Mouse (Mus musculus) spleen, postnatal 10 days (tissue): ENCODE measurements around the gene Olfm1.
A peak's percentile ranks its signal among the peaks of the same experiment; 100 is the strongest.

Experiments used
- DNase-seq, 2 experiments: peaks; one replicate each; pipeline ENCODE4 v3.0.0; 2021 to 2022; ENCODE audit warnings: low spot score in 2 of 2

The Olfm1 gene

DNA sequence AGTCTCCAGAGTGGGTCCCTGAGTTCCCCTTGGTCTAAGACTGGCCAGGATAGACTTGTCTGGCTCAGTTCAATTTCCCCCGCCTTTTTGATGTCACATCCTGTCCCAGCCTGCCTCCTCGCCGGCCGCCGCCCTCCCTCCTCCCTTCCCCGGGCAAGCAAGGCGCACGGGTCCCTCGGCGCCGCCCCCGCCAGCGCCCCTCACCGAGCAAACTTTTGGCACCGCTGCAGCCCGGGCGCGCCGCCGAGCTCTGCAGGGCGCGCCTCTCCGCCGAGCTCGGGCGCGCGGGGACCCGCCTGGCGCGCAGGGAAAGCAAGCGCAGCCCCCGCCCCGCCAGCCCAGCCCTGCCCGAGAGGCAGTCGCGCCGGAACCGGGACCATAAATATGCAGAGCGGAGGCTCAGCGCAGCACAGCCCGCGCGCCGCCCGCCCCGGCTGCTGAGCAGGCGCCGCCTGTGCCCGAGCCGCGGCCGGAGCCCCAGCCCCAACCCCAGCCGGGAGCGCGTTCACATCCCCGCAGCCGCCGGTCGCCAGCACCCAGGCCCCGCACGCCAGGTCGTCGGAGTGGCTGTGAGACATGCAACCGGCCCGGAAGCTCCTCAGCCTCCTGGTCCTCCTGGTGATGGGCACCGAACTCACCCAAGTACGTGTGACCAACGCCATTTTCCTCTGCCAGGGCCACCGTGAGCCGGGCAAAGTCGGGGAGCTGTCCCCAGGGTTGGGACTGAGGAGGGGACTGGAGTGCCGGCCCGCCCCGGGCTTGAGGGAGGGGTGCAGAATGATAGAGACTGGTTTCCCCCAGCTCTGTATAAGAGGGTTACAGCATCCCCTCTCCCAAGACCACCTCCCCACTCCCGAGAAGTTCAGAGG is at the start of gene Olfm1:
Olfm1 (plus strand) TSS at position 172 of the 869 bp plus-strand sequence.
- DNase-seq, result peak in 1 of 2 experiments; percentile 25

DNA sequence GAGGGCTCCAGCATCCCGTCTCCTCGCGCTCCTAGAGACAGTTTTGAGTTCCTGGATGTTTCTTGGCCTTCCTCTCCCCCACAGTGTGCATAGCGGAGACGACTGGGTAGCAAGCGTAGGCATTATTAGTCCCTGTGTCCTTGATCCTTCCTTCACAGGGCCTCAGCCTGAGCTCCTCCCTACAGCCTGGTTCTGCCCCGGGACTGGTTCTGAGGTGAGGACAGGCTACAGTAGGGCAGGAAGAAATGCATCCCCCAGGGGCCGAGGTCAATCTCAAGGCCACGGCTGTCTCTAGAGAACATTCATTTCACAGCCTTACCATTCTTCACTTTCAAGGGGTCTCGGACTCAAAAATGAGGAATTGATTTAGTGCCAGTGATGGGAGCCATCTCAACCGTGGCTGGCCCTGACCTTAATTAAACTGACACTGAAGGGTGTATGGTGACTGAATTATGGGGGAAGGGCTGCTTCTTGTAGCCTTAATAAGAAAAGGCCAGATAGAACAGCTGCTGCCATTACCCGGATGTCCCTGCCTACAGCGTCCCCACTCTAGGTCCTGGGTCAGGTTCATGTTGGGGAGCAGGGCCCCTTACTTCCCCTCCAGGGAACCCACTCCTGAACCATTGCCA is 49.3 kb upstream of the Olfm1 start:
- no peak for DNase-seq

DNA sequence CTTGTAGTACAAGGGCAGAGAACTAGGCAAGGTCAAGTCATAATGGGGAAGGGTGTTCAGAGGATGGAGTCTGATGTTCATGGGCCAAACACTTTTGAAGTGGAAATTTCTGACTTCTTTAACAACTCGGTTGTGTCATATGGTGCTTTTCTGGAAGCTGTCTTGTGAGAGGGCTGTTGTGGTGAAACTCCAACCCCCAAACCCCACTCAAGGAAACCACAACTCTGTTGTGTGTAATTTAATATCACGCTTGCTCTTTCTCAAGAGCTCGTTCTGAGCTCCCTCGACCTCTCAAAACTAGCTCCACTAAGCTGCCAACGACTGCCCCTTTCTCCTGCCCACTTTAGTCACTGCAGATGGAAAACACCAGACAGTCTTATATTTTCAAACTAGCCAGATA is 47.1 kb upstream of the Olfm1 start:
- no peak for DNase-seq

DNA sequence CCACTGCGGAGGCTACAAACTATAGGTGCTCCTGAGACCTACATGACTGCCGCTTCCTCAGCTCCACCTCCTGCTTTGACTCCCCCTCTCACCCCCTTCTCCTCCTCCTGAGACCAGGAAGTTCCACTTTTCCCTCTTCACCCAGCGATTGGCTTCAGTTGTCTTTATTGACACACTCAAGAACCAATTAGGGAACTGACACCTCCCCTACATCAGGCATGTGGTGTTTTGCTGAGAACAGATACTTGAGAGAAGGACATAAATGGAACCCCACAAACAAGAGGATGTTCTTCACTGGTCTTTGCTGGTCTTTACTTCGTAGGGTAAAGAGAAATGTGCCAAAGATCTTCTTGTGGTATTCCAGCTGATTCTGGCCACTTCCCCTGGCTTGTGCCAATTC is 46.6 kb upstream of the Olfm1 start:
- DNase-seq, result no peak

DNA sequence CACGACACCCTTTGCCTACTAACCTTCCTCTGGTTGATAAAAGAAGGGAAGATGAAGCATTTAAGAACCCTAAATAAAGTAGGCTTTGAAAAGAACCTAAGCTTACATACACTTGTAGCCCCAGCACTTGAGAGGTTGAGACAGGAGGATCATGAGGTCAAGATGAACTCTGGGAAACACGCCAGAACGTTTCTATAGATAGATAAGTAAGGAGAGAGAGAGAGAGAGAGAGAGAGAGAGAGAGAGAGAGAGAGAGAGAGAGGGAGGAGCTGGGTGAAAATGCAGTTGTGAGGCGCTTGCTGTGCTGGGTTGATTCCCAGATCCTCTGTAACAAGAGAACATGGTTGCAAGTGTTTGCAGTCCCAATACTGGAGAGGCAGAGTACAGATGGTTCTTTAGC is 46.1 kb upstream of the Olfm1 start:
- DNase-seq, result no peak

DNA sequence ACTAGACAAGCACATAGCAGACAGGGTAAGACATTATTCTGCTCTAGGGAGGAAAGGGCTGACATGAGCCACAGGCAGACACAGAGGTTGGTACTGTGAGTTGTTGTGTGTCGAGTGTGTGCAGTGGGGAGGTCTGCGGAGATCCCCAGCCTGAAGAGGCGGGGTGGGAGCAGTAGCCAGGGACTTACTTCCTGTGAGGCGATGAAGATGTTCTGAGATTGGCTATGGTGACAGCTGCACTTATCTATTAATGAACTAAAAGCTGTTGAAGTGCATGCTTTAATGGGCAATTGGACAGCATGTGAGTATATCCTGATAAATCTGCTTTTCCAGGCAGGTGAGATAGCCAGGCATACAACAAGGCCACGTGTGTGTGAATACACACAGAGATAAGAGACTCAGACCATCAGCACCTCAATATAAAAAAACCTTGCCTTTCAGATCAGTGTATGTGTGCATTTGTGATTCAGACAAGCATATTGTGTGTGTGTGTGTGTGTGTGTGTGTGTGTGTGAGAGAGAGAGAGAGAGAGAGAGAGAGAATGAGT is 45.5 kb upstream of the Olfm1 start:
- DNase-seq, result no peak

DNA sequence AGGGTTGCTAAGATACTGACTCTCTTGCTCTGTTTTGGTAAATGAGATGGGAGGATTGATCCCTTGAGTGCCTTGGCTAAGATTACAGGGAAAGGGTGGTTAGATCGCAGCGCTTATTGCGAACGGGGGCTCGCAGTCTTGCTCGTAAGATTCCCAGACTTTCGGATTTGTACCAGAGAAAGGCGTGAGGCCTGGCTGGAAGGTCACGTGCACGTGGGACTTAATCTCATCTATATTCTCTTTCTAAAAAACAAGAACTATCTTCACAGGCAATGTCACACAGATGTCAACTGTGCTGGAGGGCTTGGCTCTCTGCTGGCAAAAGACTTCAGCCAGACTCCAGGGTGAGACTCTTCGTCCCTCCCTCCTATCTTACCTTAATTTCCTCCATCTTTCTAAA is 43.1 kb upstream of the Olfm1 start:
- DNase-seq, result no peak

DNA sequence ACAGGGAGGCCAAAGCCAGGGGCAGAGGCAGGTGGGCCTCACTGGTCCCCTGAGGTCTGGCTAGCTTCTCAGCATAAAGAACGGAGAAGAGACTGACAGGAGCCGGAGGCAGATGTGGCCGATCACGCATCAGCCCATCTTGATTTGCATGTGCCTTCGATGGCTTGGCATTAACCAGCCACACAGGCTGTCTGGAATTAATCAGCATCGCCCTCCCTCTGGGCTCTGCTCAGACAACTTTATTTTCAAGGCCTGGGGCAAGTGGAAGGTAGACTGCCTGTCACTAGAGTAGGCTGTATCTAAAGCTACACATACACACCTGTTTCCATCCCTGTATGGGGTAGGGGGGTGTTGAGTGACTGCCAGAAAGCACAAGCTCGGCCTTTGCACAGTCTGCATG is 32.2 kb upstream of the Olfm1 start:
- DNase-seq, result no peak

DNA sequence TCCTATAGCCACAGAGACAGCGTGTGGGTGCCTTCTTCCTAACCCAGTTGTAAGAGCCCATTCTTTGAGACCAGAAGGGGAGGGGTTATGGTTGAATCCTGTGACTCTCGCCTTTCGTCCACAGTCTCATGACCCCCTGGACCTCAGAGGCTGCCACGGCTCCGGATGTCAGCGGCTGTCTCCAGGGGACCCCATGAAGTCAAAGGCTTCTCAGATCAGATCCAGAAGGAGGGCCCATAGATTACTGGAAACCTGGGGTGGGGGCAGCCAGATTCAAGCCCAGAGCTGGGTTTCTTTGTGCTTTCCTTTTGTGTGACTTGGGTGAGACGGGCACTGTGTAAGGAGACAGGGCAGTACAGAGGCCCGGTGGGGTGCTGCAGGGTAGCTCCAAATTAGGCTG is 27.2 kb upstream of the Olfm1 start:
- DNase-seq, result no peak

DNA sequence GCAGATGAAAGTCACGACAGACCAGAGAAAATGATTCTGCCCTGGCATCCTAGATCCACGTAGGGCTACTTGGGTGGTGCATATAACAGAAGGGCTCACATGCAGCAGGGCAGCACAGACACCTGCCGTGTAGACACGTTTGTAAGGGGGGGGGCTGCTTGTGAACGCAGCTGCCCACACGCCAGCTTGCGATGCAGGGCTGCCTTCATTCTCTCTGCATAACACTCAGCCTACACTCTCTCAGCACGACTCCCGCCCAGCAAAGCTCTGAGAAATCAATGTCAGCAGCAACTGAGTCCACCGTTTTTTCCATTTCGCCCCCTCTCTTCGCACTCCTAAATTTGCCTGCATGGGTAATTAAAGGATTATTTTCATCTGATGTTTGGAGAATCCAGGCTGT is 23.5 kb upstream of the Olfm1 start:
- DNase-seq, result no peak

DNA sequence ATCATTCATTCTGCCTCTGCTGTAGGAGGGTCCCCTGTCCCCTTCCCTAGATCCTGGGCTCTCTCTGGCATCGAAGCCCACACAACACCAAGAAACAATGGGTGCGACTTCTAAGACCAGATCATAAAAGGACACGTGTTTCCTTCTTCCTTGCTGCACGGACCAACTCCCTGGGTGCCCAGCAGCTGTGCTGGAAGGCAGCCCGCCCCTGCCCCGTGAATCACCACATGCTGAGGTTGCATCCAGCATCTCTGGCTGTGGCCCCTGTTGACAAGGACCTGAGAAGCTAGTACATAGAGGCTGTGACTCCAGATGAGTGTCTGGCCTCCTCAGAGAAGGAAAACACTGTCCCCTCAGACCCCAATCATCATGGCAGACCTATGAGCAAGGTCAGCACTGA is 20.8 kb upstream of the Olfm1 start:
- DNase-seq, result no peak

DNA sequence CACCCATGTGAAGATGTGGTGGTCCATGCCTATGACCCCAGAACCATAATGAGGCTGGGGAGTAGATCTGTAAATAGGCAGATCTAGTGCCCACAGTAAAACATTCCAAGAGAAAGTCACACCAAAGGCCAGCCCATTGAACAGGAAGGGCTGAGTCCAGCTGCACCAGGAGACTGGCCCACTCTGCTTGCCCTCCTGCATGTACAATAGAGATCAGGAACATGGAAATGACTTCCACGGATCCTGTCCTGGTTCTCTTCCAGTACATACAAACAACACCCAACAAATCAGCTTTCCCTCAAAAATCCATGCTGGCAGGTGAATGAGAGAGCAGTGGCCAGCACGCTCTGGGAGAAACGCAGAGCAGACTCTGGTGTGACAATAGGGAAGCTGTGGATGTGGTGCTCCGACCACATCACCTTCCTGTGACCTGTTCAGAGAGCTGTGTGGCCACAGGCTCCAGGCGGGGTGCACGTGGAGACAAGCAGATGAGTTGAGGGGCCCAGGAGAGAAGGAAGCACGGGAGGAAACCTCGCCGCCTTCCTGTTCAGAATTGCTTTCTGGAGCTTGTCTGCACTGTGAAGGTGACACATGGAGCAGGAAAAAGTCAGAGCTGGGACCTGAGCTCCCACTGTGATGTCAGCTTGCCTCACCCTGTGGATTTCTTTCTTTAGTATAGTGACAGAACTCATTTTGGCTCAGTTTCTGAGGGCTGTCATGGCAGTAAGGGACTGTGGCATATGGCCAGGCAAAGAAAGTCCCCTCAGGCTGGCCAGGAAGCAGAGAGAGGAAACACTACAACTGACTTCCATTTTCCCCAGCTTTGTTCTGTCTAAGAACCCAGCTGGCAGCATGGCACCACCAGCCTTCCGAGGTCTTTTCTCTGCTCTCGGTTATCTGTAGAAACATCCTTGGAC is 19.3 kb upstream of the Olfm1 start:
- no peak for DNase-seq

DNA sequence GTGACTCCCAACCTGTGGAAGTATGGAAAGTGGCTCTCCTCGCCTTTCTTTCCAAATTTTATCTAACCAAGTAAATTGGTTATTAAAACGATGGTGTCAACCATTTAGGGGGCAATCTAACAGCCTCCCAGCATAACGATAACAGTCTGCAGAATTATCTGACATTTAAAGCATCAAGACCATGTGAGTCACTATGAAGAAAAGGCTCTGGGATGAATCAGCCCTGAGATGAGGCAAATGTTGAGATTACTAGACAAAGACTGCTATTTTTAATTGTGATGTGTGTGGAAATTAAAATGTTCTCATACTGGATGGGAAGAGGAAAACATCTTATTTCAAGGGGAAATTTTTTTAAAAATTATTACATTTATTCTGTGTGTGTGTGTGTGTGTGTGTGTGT is 18.4 kb upstream of the Olfm1 start:
- no peak for DNase-seq

DNA sequence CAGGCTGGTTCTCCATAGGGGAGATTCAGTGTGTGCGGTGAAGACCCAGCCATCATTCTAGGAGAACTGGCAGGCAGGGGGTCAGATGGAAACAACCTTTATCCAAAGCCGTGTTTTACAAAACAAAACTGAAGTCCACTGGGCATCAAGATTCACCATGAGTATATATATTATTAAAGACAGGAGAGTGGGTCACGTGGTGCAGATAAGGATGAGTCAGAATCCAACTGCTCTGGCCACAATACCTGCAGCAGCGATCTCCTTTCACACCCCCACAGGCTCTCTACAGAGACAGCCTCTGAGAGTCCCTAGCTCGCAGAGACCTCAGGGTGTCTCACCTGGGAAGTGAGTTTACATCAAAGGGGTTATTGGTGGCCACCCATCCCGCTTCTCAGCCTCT is 14.2 kb upstream of the Olfm1 start:
- no peak for DNase-seq

DNA sequence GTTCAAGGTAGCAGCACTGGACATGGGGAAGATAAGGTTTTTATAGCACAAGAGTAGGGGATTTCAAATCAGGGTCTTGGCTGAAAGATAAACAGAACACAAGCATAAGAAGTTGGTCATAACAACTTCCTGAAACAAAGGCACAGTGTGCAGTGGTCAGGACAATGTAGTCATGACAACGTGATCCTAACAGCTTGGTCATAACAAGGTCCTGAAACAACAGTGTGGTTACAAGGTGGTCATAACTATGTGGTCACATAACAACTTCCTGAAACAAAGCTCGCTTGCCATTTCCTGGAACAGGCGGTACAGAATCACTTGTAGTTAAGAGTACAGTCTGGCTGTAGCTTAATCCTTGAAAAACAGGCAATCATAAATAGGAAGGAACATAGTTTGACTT is 12.7 kb upstream of the Olfm1 start:
- no peak for DNase-seq

DNA sequence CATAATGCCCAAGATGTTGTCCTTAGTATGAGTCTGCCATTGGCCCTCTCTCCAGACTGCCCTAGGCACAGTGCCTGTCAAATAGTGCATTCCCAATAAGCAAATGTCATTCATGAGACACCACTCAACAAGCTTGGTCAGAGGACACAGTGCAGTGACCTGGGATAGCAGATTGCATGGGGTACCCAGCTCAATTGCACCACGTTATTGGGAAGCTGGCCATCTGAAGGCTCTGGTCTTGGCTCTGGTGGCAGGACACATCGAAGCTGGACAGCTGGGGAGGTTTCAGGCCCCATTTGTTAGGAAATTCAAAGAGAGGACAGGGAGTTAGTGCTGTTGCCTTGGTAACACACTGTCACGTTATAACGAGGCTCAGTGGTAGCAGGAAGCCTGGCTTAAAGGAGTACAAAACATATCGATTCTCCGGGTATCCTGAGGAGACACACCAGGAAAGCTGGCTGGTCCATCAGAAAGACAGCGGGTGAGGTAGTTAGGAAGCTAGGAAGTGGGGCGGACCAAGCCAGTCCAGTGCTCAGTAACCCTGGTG is 4.3 kb upstream of the Olfm1 start:
- no peak for DNase-seq

DNA sequence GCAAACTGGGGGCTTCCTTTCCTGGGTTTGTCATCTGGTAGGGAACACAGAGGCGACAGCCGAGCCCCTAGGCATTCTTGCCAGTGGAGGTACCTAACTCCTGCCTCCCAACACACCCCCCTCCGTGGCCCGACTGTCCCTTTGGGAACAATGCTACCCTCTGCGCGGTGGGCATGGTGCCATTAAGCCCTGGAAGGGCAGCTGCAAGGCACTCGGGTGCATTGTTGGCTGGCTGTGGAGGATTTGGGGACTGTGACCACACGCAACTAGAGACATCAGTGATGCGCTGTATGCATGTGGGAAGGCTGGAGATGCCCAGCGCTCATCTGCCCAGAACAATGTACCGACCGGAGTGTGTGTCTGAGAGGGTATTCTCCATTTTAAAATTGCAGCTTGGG is 897 bp downstream of the Olfm1 start:
- no peak for DNase-seq

DNA sequence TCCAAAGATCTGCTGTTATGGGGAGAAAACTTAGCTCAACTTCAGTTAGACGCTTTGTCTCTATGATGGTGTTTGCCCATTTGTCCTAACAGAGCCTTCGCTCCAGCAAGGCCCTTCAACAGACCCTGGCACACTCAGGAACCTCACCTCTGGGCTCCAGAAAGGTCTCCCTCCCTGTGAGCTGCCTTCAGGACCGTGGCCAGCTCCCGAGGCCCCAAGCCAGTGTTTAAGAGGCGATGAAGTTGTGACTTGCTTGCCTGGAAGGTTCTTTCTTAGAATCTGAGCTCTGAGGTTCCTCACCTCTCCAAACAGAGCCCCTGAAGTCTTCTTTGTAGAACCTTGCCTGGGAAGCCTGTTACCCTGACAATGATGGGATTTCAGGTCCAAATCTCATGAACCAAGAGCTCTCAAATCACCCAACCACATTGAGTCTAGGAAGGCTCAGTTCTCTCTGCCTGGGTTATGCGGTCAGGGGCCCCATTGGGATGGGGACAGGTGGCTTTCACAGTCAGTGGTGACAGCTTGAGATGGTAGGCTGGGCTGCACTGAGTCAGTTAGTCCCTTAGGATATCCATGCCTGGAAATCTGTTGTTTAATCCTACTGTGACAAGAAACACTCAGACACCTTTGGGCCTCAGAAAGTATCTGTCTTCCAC is 2.3 kb downstream of the Olfm1 start:
- DNase-seq, result peak in 1 of 2 experiments; percentile 24

DNA sequence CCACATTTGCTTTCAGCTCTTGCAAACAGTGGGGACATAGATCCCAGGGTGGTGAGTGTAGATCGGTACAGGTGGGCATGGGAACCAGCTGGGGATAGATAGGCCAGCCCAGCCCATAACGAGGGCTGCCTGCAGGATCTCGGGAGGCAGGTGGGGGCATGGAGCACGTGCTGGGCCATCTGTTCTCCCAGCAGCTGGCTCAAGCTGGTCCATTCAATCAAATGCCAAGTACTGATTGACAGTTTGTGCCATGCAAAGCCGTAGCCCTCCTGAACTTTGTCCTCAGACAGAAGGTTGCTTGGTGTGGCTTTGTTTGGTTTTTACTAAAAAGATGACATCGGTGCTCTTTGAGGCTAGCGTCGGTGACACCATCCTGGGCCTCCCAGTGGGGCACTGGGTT is 2.9 kb downstream of the Olfm1 start:
- no peak for DNase-seq

DNA sequence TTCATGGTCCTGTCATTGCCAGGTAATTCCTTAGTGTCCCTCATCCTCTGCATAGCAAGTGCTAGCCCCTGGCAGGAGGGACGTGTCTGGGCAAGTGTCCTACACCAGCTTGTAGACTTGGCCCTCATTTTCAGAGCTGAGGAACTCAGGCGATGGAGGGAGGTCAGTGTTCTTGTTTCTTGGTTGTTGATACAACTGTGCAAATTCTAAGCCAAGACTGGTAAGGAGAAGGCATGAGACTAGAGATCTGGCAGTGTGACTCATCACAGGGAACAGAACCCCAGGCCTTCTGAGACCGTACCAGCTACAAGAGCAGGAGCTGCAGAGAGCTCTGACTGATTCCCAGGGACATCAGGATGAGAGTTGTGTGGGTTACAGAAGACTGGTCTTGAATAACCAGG is 8.6 kb downstream of the Olfm1 start:
- no peak for DNase-seq

DNA sequence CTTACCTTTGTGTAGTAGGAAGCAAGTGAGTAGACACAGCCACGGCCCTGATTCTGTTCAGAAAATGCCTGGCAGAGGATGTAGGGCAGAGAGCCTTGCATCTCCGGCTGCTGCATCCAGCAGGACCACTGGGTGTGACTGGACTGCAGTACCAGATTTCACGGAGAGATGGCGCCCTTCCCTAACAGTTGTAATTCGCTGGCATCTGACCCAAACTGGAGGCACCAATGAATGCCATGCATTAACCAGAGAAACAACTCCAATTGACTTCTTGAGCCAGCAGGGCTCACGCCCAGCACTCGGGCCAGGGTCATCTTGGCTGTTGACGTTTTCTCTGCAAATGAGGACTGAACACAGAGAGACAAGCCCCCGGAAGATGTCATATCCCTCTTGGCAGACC is 11.4 kb downstream of the Olfm1 start:
- peak; percentile 68 to 87 for DNase-seq
